Mouse (Mus musculus) embryonic facial prominence, embryonic 14.5 days (tissue): ENCODE data around the gene Dlgap5. TPM values are rescaled to one million over a fixed set of nuclear protein-coding genes. Genes with fewer than 3 reads are reported as not detected.

ENCODE experiments used
- ATAC-seq: fragments of 200-750 bp; cut with Nextera tagmentation; 2 replicates; pipeline ENCODE4 v1.8.0; 2017; ENCODE audit warnings: low read depth, moderate number of reproducible peaks, moderate TSS enrichment
- DNase-seq: peaks from one replicate; pipeline ENCODE4 v3.0.0-alpha.2; 2015; ENCODE audit warnings: low spot score
- H3K27ac ChIP-seq: fragments of 300-500 bp; sonication (generic); replicated peaks from 2 replicates; pipeline ENCODE4 v1.5.1; 2014; ENCODE audit warnings: low read depth, mild to moderate bottlenecking, low read length, moderate library complexity
- H3K27me3 ChIP-seq: fragments of 300-500 bp; sonication (generic); replicated peaks from 2 replicates; pipeline ENCODE4 v1.6.1; 2014; ENCODE audit warnings: low read length; ENCODE audit not compliant: control insufficient read depth, insufficient read depth
- H3K36me3 ChIP-seq: fragments of 300-500 bp; sonication (generic); 2 replicates; pipeline ENCODE4 v1.6.1; 2014; ENCODE audit warnings: low read length, mixed read lengths; ENCODE audit not compliant: control insufficient read depth, insufficient read depth
- H3K4me1 ChIP-seq: fragments of 300-500 bp; sonication (generic); 2 replicates; pipeline ENCODE4 v1.6.1; 2014; ENCODE audit warnings: antibody characterized with exemption, low read length; ENCODE audit not compliant: control insufficient read depth, insufficient read depth
- H3K4me2 ChIP-seq: fragments of 300-500 bp; sonication (generic); 2 replicates; pipeline ENCODE4 v1.6.1; 2014; ENCODE audit warnings: low read depth, mild to moderate bottlenecking, low read length, moderate library complexity, mixed read lengths
- H3K4me3 ChIP-seq: fragments of 300-500 bp; sonication (generic); 2 replicates; pipeline ENCODE4 v1.5.1; 2014; ENCODE audit warnings: low read depth, mild to moderate bottlenecking, low read length
- H3K9ac ChIP-seq: fragments of 300-500 bp; sonication (generic); 2 replicates; pipeline ENCODE4 v1.6.1; 2014; ENCODE audit warnings: low read depth, mild to moderate bottlenecking, low read length, moderate library complexity, mixed read lengths
- H3K9me3 ChIP-seq: fragments of 300-500 bp; sonication (generic); 2 replicates; pipeline ENCODE4 v1.6.1; 2016; ENCODE audit warnings: low read length; ENCODE audit not compliant: control insufficient read depth
- WGBS: fragments of 180-500 bp; shearing (Covaris S2); extraction: QIAGEN DNeasy Blood & Tissue Kit; methylation state at CpG from one replicate; pipeline ENCODE4 v1.1.7; 2014; 5-methylcytosine and 5-hydroxymethylcytosine counted together
- polyA plus RNA-seq: library from polyadenylated mRNA; unstranded; fragments of >200 nt; fragmentation: Nextera tagmentation; extraction: Ambion mirVana; gene quantifications from 2 replicates; pipeline ENCODE4 v1.2.1, GENCODE M21; 2014

Gene Dlgap5
- polyA plus RNA-seq, 1 experiment from 2014 or later: 25.5 TPM

DNA sequence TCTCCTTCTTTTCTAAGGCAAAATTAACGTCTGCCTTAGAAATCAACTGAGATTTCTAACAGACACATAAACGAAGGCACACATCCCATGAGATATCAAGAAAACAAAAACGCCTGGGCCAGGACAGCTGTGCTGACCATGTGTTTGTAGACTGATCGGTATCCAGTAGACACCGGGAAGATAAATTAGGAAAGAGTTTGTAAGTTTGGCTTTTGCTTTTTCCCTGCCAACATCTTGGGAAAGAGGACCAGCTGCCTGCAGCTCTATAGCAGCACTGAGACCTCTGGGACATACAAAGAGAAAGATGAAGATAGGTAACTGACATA, 422 bp upstream of the Dlgap5 start:
- Histone ChIP-seq H3K9ac (peak overlapping the region; percentile 59), H3K27ac (peak overlapping the region; percentile 65), H3K36me3 (peaks cover 26% of the 10 kb centered on the region), H3K27me3 (no peaks in the 10 kb centered on the region), H3K4me1 (peaks cover 13% of the 10 kb centered on the region), H3K4me3 (peak overlapping the region; percentile 55), H3K4me2 (peak overlapping the region; percentile 52), H3K9me3 (no peaks in the 10 kb centered on the region)
- DNase-seq (no peak), ATAC-seq (no peak)
- WGBS: 34% methylated on average over 5 of the region's 5 CpGs

DNA sequence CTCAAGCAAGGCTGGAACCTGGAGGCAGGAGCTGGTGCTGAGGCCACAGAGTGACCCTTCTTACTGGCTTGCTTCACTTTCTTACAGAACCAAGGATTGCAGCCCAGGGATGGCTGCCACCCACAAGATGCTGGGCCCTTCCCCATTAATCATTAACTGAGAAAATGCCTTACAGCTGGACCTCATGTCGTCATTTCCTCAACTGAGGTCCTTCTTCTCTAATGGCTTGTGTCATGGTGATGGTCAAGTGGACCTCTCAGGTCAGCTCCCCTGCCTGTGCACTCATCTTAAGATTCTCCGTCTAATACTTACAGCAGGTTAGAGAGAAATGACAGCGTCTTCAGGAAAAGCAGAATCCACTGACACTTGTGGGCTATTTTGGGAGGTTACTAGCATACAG, 861 bp downstream of the Dlgap5 start:
- DNase-seq: no peak
- 34% methylated on average over 3 of the region's 3 CpGs for WGBS
- peaks cover 36% of the 10 kb centered on the region for H3K36me3 ChIP-seq
- no peaks in the 10 kb centered on the region for H3K27me3 ChIP-seq
- H3K4me2 ChIP-seq: peak overlapping the region; percentile 52
- peak overlapping the region; percentile 61 for H3K9ac ChIP-seq
- H3K9me3 ChIP-seq: no peaks in the 10 kb centered on the region
- H3K4me3 ChIP-seq: peak overlapping the region; percentile 55
- ATAC-seq: no peak
- H3K27ac ChIP-seq: no peak overlapping the region
- peaks cover 13% of the 10 kb centered on the region for H3K4me1 ChIP-seq

DNA sequence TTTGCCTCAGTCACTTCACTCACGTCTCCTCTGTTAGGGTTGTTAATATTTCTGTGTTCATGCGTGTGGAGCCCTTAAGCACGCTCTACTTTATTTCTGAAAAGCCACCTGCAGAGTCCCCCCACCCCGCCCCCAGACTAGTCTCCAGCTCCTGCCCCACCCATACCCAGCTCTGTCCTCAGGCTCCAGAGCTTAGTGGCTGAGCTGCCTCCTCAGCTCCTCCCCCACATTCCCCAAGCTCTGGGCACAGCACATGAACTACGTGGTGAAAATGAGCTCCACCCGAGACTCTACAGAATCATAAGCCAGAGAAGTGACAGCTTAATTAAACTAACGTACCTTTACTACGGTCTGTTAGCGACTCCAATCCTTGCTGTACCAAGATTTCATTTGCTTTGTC, 12.2 kb downstream of the Dlgap5 start:
- Histone ChIP-seq H3K9ac (no peak overlapping the region), H3K27ac (no peak overlapping the region), H3K4me2 (no peak overlapping the region), H3K4me1 (no peaks in the 10 kb centered on the region), H3K9me3 (no peaks in the 10 kb centered on the region), H3K27me3 (no peaks in the 10 kb centered on the region), H3K4me3 (no peak overlapping the region), H3K36me3 (peaks cover 92% of the 10 kb centered on the region)
- DNase-seq (peak; percentile 26), ATAC-seq (no peak)
- WGBS: 88% methylated on average over 9 of the region's 9 CpGs

DNA sequence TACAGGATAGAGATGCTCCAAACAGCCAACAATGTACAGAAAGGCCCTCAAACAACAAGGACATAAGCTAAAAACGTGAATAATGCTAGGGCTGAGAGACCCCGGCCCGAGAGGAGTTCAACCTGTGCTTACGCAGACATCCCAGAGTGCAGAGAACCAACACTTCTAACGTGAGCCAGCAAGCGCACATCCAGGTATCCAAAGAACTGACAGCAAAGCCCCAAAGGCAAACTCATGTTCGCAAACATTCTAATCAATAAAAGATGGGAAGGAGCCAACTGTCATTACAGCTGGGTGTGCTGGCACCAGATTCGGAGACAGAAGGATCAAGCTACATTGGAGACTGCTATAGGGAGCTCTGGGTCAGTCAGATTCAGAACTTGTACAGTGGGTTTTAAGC, 15.5 kb downstream of the Dlgap5 start:
- Histone ChIP-seq H3K4me2 (no peak overlapping the region), H3K9ac (no peak overlapping the region), H3K27me3 (no peaks in the 10 kb centered on the region), H3K9me3 (no peaks in the 10 kb centered on the region), H3K36me3 (peaks cover 84% of the 10 kb centered on the region), H3K27ac (no peak overlapping the region), H3K4me1 (no peaks in the 10 kb centered on the region), H3K4me3 (no peak overlapping the region)
- DNase-seq (no peak), ATAC-seq (no peak)
- 89% methylated on average over 8 of the region's 8 CpGs for whole genome bisulfite sequencing

DNA sequence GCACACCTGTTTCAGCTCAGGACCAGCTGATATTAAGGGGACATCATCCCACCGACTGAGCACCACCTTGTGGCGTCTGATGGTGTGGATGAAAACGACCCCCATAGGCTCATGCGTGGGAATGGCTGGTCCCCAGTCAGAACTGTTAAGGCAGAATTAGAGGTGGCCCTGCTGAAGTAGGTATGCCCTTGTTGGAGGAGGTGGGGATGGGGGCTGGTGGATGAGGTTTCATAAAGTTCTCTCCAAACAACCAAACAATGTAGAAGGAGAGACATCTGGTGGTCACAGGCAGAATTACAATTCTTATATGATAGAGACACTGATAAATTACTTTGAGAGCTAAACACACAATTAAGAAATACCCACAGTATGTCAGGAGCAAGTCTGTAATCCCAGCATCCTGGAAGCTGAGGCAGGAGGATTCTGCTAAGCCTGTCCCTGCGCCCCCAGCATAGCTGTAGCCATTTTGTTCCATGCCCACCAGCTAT, 22.0 kb downstream of the Dlgap5 start:
- Histone ChIP-seq H3K4me1 (no peaks in the 10 kb centered on the region), H3K9me3 (no peaks in the 10 kb centered on the region), H3K27me3 (no peaks in the 10 kb centered on the region), H3K27ac (no peak overlapping the region), H3K4me2 (no peak overlapping the region), H3K36me3 (peaks cover 78% of the 10 kb centered on the region), H3K4me3 (no peak overlapping the region), H3K9ac (no peak overlapping the region)
- DNase-seq (peak; percentile 57), ATAC-seq (0 out of 2 replicates have a peak, but pooled peaks have one; percentile 12)
- 62% methylated on average over 5 of the region's 5 CpGs for WGBS

DNA sequence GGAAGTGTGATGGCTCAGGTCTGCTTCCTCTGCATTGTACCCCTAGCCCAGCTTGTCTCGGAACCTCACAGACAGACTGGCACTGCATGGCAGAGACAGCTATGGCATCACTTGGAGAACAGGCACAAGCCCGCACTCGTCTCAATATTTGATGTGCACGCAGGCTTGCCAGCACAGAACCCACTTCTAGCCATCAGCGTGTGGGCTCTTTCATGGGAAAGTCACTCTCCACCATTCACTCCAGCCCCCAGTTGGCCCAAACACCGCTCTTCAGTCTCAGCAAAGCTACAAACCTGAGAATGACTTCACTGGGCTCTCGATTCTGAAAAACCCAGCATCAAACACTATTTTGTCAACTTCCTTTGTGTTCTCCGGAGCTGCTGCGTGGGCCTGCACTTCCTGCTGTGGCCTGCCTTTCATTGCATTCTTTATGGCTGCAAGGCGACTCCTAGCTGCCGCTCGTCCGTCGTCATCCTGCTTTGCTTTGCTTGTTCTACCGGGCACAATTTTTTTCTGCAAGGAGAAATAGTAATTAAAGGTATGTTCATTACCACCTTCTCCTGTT, 22.7 kb downstream of the Dlgap5 start:
- H3K27me3 ChIP-seq: no peaks in the 10 kb centered on the region
- no peak overlapping the region for H3K4me3 ChIP-seq
- H3K4me1 ChIP-seq: no peaks in the 10 kb centered on the region
- no peaks in the 10 kb centered on the region for H3K9me3 ChIP-seq
- no peak for ATAC-seq
- no peak overlapping the region for H3K4me2 ChIP-seq
- peaks cover 81% of the 10 kb centered on the region for H3K36me3 ChIP-seq
- WGBS: 83% methylated on average over 15 of the region's 15 CpGs
- DNase-seq: no peak
- H3K27ac ChIP-seq: no peak overlapping the region
- H3K9ac ChIP-seq: no peak overlapping the region

DNA sequence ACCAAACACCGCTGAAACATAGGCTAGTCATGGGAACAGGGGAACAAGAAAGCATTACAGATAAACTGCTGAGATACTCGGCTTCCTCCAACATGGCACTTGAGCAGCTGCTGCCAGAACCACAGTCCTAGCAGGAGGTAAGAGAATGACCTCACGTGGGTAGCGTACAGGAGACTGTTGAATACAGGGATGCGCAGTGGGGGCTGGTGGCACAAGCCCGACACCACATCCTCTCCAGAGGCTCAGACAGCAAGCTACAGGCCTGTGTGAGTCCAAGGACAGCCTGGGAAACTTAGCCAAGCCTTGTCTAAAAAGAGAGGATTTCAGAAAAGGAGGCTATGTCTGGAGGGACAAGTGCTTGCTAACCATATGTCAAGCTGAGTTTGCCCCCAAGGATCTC, 23.2 kb downstream of the Dlgap5 start:
- Histone ChIP-seq H3K27me3 (no peaks in the 10 kb centered on the region), H3K9ac (no peak overlapping the region), H3K27ac (no peak overlapping the region), H3K9me3 (no peaks in the 10 kb centered on the region), H3K36me3 (peaks cover 82% of the 10 kb centered on the region), H3K4me1 (no peaks in the 10 kb centered on the region), H3K4me2 (no peak overlapping the region), H3K4me3 (no peak overlapping the region)
- 93% methylated on average over 6 of the region's 6 CpGs for WGBS
- no peak for ATAC-seq
- no peak for DNase-seq

DNA sequence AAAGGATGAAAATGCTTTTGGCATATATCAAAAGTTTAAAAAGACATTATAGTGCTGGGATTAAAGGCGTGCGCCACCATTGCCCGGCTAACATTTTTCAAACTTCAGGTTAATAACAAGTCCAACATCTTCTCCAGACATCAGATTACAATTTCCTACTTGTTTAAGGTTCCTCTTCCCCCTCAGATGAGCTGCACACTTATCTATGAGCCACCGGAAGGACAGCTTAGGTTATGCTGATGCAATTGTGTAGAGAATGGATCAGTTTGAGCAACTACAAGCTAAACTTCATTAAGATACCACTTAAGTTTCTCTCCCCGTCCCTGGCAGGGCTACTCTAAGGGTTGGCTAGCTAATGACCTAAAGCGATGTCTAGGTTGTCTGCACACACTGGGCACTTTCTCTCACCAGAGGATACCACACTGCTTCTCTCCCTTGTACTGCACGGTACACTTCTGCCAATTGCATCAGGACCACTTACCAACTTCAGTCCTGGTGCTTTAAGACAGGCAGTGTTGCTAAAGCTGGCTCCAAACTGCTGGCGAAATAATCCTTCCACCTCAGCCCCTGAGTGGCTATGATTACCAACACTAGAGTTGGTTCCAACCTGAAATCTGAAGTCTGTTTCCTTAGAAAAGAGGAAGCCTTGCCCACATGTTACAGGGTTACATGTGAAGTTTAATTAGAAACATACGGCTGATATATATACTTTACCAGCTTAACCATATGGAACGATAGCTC, 24.7 kb downstream of the Dlgap5 start:
- Histone ChIP-seq H3K4me2 (no peak overlapping the region), H3K27me3 (no peaks in the 10 kb centered on the region), H3K9ac (no peak overlapping the region), H3K27ac (no peak overlapping the region), H3K4me3 (no peak overlapping the region), H3K4me1 (no peaks in the 10 kb centered on the region), H3K36me3 (peaks cover 87% of the 10 kb centered on the region), H3K9me3 (no peaks in the 10 kb centered on the region)
- DNase-seq: no peak
- ATAC-seq: no peak
- WGBS: 77% methylated on average over 10 of the region's 10 CpGs

DNA sequence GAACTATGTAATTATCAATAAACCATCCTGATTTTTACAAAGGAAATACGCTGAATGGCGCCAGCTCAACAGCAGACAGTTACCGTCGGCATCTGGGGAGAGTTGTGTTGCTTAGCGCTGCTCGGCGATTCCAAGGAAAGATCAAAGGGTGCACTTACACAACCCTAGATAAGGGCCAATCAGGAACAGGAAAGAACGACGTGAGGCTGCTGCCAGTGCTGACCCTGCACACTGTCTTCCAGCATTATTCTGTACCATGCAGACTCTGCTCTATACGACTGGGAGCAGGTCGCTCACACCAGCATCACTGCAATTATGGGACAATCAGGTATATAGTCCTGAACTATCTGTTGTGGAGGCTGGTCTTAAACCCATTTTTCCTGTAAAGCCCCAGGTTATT, 32.1 kb downstream of the Dlgap5 start:
- ATAC-seq (no peak), DNase-seq (no peak)
- H3K4me3 ChIP-seq: no peak overlapping the region
- no peak overlapping the region for H3K9ac ChIP-seq
- H3K4me2 ChIP-seq: no peak overlapping the region
- no peak overlapping the region for H3K27ac ChIP-seq
- H3K27me3 ChIP-seq: no peaks in the 10 kb centered on the region
- 85% methylated on average over 11 of the region's 11 CpGs for WGBS
- H3K9me3 ChIP-seq: no peaks in the 10 kb centered on the region
- no peaks in the 10 kb centered on the region for H3K4me1 ChIP-seq
- peaks cover 42% of the 10 kb centered on the region for H3K36me3 ChIP-seq
